Mouse (Mus musculus) olfactory bulb, adult 2 months (tissue): Measurements from ENCODE around the gene Aprt. TPM values are rescaled to one million over a fixed set of nuclear protein-coding genes. Genes with fewer than 3 reads are reported as not detected.

ENCODE experiments used
- H3K27ac ChIP-seq: fragments of 200-500 bp; 2 replicates; pipeline ENCODE4 v1.5.1; 2012; ENCODE audit warnings: low read depth, low read length; ENCODE audit not compliant: insufficient read depth
- H3K4me1 ChIP-seq: fragments of 200-500 bp; 2 replicates; pipeline ENCODE4 v1.6.1; 2012; ENCODE audit warnings: low read length; ENCODE audit not compliant: control insufficient read depth, insufficient read depth
- H3K4me3 ChIP-seq: fragments of 200-500 bp; 2 replicates; pipeline ENCODE4 v1.5.1; 2012; ENCODE audit warnings: mild to moderate bottlenecking, low read depth, low read length, moderate library complexity; ENCODE audit not compliant: insufficient read depth
- CTCF ChIP-seq: fragments of 200-500 bp; IDR thresholded peaks from 2 replicates; pipeline ENCODE4 v1.5.1; 2012; ENCODE audit warnings: low read depth, mild to moderate bottlenecking, low read length, moderate library complexity; ENCODE audit not compliant: insufficient read depth
- POLR2A ChIP-seq: fragments of 200-500 bp; IDR thresholded peaks from 2 replicates; pipeline ENCODE4 v1.6.1; 2012; ENCODE audit warnings: mild to moderate bottlenecking, low read depth, low read length, moderate library complexity; ENCODE audit not compliant: insufficient read depth
- WGBS: fragments of 180-500 bp; shearing (Covaris S2); methylation state at CpG from one replicate; pipeline ENCODE4 v1.1.7; 2018; 5-methylcytosine and 5-hydroxymethylcytosine counted together
- polyA plus RNA-seq: library from polyadenylated mRNA; stranded (reverse); fragments of >200 nt; gene quantifications from 2 replicates; pipeline ENCODE4 v1.2.4, GENCODE M21; 2012; ENCODE audit warnings: low replicate concordance; ENCODE audit not compliant: missing spikeins, insufficient read depth, insufficient read length

Gene Aprt
- polyA plus RNA-seq: not detected in 2 replicates

GRCm38 (mm10) chr8:122576648-122577022 lies at the start of gene Aprt:
Gene Aprt (minus strand): TSS chr8:122576909.
- TF ChIP-seq CTCF (no peak), POLR2A (no peak; the same call in none of the 2 replicates)
- WGBS: under 1% methylated on average over 39 of the region's 39 CpGs
- Histone ChIP-seq H3K4me3 (peak within 1 kb of the TSS; percentile 75), H3K4me1 (peaks cover 22% of the 10 kb centered on the region), H3K27ac (0 out of 2 replicates have a peak within 1 kb of the TSS, but pooled peaks have one; percentile 5)

GRCm38 (mm10) chr8:122625811-122626210 lies 49.1 kb upstream of the Aprt start:
- Histone ChIP-seq H3K4me1 (peaks cover 9% of the 10 kb centered on the region; the same call in 1 of the 2 replicates), H3K27ac (no peak overlapping the region), H3K4me3 (no peak overlapping the region)
- WGBS: 80% methylated on average over 9 of the region's 9 CpGs
- TF ChIP-seq POLR2A (no peak), CTCF (no peak)

- TF ChIP-seq POLR2A (no peak), CTCF (no peak)
- 82% methylated on average over 5 of the region's 5 CpGs for WGBS
- H3K27ac ChIP-seq: no peak overlapping the region
These were observed 47.9 kb upstream of the Aprt start for GRCm38 (mm10) chr8:122624653-122625052.

GRCm38 (mm10) chr8:122623844-122624642 lies 47.3 kb upstream of the Aprt start:
- Histone ChIP-seq H3K4me3 (no peak overlapping the region), H3K27ac (no peak overlapping the region), H3K4me1 (peaks cover 9% of the 10 kb centered on the region; the same call in 1 of the 2 replicates)
- WGBS: 92% methylated on average over 17 of the region's 17 CpGs
- TF ChIP-seq CTCF: no peak

More at GRCm38 (mm10) chr8:122624653-122625052, 47.9 kb upstream of the Aprt start:
- H3K4me1 ChIP-seq: peaks cover 9% of the 10 kb centered on the region; the same call in 1 of the 2 replicates
- H3K4me3 ChIP-seq: no peak overlapping the region

GRCm38 (mm10) chr8:122622727-122623126 lies 46.0 kb upstream of the Aprt start, which contains the start of gene Pabpn1l:
Gene Pabpn1l (minus strand): TSS chr8:122622739.
- TF ChIP-seq POLR2A (no peak), CTCF (no peak)
- WGBS: 84% methylated on average over 6 of the region's 6 CpGs
- no peak within 1 kb of the TSS for H3K4me3 ChIP-seq

GRCm38 (mm10) chr8:122620446-122620845 lies 43.7 kb upstream of the Aprt start:
- H3K4me3 ChIP-seq: no peak overlapping the region
- TF ChIP-seq POLR2A (no peak), CTCF (no peak)
- H3K27ac ChIP-seq: no peak overlapping the region
- H3K4me1 ChIP-seq: peaks cover 12% of the 10 kb centered on the region
- 49% methylated on average over 5 of the region's 5 CpGs for WGBS

More at GRCm38 (mm10) chr8:122622727-122623126, 46.0 kb upstream of the Aprt start, which contains the start of gene Pabpn1l:
- Histone ChIP-seq H3K27ac (no peak within 1 kb of the TSS), H3K4me1 (peaks cover 12% of the 10 kb centered on the region)

- H3K27ac ChIP-seq: no peak overlapping the region
- TF ChIP-seq POLR2A (no peak), CTCF (no peak)
- peaks cover 8% of the 10 kb centered on the region for H3K4me1 ChIP-seq
- WGBS: 72% methylated on average over 6 of the region's 6 CpGs
- no peak overlapping the region for H3K4me3 ChIP-seq
These were observed 42.1 kb upstream of the Aprt start for GRCm38 (mm10) chr8:122618660-122619378.

- no peak for TF ChIP-seq CTCF
- no peak for TF ChIP-seq POLR2A
- H3K27ac ChIP-seq: no peak overlapping the region
- H3K4me3 ChIP-seq: no peak overlapping the region
- WGBS: 11% methylated on average over 7 of the region's 7 CpGs
- H3K4me1 ChIP-seq: peaks cover 4% of the 10 kb centered on the region
These were observed 41.3 kb upstream of the Aprt start for GRCm38 (mm10) chr8:122617947-122618546.
